Mouse (Mus musculus) midbrain, embryonic 14.5 days (tissue): Measurements from ENCODE around the gene Olfr1223. TPM values are rescaled to one million over a fixed set of nuclear protein-coding genes. Genes with fewer than 3 reads are reported as not detected.

ENCODE experiments used
- ATAC-seq: fragments of 200-750 bp; cut with Nextera tagmentation; 2 replicates; pipeline ENCODE4 v1.8.0; 2017; ENCODE audit warnings: moderate number of reproducible peaks, moderate library complexity; ENCODE audit not compliant: low FRiP score, low TSS enrichment
- DNase-seq: peaks from one replicate; pipeline ENCODE4 v3.0.0-alpha.2; 2015
- H3K27ac ChIP-seq: fragments of 300-500 bp; sonication (generic); replicated peaks from 2 replicates; pipeline ENCODE4 v1.5.1; 2014; ENCODE audit warnings: mild to moderate bottlenecking, low read depth, low read length, moderate library complexity
- H3K27me3 ChIP-seq: fragments of 300-500 bp; sonication (generic); 2 replicates; pipeline ENCODE4 v1.6.1; 2014; ENCODE audit warnings: low read length, control low read depth, mixed read lengths; ENCODE audit not compliant: control insufficient read depth, insufficient read depth
- H3K36me3 ChIP-seq: fragments of 300-500 bp; sonication (generic); 2 replicates; pipeline ENCODE4 v1.6.1; 2014; ENCODE audit warnings: low read length, control low read depth; ENCODE audit not compliant: control insufficient read depth, insufficient read depth
- H3K4me1 ChIP-seq: fragments of 300-500 bp; sonication (generic); 2 replicates; pipeline ENCODE4 v1.6.1; 2014; ENCODE audit warnings: mild to moderate bottlenecking, antibody characterized with exemption, low read length, control low read depth; ENCODE audit not compliant: control insufficient read depth, insufficient read depth
- H3K4me2 ChIP-seq: fragments of 300-500 bp; sonication (generic); 2 replicates; pipeline ENCODE4 v1.6.1; 2014; ENCODE audit warnings: mild to moderate bottlenecking, low read length, moderate library complexity
- H3K4me3 ChIP-seq: fragments of 300-500 bp; sonication (generic); replicated peaks from 2 replicates; pipeline ENCODE4 v1.5.1; 2014; ENCODE audit warnings: low read depth, low read length
- H3K9ac ChIP-seq: fragments of 300-500 bp; sonication (generic); replicated peaks from 2 replicates; pipeline ENCODE4 v1.6.1; 2014; ENCODE audit warnings: mild to moderate bottlenecking, low read length, moderate library complexity
- H3K9me3 ChIP-seq: fragments of 300-500 bp; sonication (generic); 2 replicates; pipeline ENCODE4 v1.6.1; 2016; ENCODE audit warnings: low read length, control low read depth, mixed read lengths; ENCODE audit not compliant: control insufficient read depth
- WGBS: fragments of 180-500 bp; shearing (Covaris S2); extraction: QIAGEN DNeasy Blood & Tissue Kit; methylation state at CpG from one replicate; pipeline ENCODE4 v1.1.7; 2014; 5-methylcytosine and 5-hydroxymethylcytosine counted together
- polyA plus RNA-seq: library from polyadenylated mRNA; unstranded; fragments of >200 nt; fragmentation: Nextera tagmentation; extraction: Ambion mirVana; gene quantifications from 2 replicates; pipeline ENCODE4 v1.2.1, GENCODE M21; 2014

Olfr1223 gene
- polyA plus RNA-seq, 1 experiment from 2014 or later = not detected

DNA sequence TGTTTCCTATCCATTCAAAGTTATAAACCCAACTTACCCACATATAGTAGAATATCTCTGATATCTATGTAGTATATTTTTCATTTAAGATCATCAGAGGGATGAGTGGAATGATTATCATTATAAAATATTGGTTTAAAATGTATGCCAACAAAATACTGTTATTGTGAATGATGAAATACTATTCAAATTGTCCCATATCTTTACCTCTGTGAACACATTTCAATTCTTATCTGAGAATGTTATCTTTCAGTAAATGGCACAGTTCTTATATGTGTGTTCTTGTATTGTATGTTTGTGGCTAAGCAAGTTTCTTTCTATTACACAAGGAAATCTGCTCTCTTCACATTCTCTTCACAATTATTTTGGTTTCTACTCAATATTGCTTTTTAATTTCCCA is 45.7 kb downstream of the Olfr1223 start:
- H3K4me2 ChIP-seq = no peak overlapping the region

DNA sequence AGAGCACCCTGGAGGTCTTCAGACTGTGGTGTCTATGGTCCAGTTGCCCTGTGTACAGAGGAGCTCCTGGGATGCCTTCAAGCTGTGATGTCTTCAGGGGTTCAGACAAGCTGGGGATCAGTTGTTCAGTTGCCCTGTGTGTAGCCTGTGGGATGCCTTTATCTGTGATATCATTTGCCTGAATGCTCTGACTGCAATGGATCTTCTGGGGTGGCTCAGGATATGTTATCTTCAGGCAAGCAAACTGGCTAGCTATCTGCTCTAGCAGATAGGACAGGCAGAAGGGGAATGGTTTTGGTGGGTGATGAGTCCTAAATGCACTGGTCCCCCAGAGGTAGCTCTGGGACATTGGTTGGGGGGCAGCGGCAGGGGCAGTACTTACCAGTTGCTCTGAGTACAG is 57.5 kb downstream of the Olfr1223 start:
- 92% methylated on average over 1 of the region's 1 CpGs for WGBS
- ATAC-seq (no peak), DNase-seq (no peak)
- Histone ChIP-seq H3K9me3 (no peaks in the 10 kb centered on the region), H3K4me3 (no peak overlapping the region), H3K9ac (no peak overlapping the region), H3K4me2 (no peak overlapping the region), H3K4me1 (no peaks in the 10 kb centered on the region), H3K27ac (no peak overlapping the region), H3K27me3 (no peaks in the 10 kb centered on the region), H3K36me3 (no peaks in the 10 kb centered on the region)

More for the DNA sequence above, 45.7 kb downstream of the Olfr1223 start:
- ATAC-seq (no peak), DNase-seq (no peak)
- H3K9me3 ChIP-seq = no peaks in the 10 kb centered on the region
- no peaks in the 10 kb centered on the region for H3K36me3 ChIP-seq
- no peak overlapping the region for H3K9ac ChIP-seq
- no peak overlapping the region for H3K27ac ChIP-seq
- H3K4me1 ChIP-seq = no peaks in the 10 kb centered on the region
- H3K27me3 ChIP-seq = no peaks in the 10 kb centered on the region
- no peak overlapping the region for H3K4me3 ChIP-seq

Other genes with a start within 250 kb of the Olfr1223 start
- not detected in 2 replicates for gene Olfr1208, start 249.2 kb downstream of the Olfr1223 start, polyA plus RNA-seq
- not detected in 2 replicates for gene Olfr1209, start 236.4 kb downstream of the Olfr1223 start, polyA plus RNA-seq
- not detected in 2 replicates for gene Olfr1211, start 213.4 kb downstream of the Olfr1223 start, polyA plus RNA-seq
- not detected in 2 replicates for gene Olfr1212, start 197.6 kb downstream of the Olfr1223 start, polyA plus RNA-seq
- not detected in 2 replicates for gene Gm13762, start 171.3 kb downstream of the Olfr1223 start, polyA plus RNA-seq
- gene Olfr1214, start 158.9 kb downstream of the Olfr1223 start, polyA plus RNA-seq = not detected in 2 replicates
- not detected in 2 replicates for gene Olfr1215, start 144.6 kb downstream of the Olfr1223 start, polyA plus RNA-seq
- not detected in 2 replicates for gene Olfr1216, start 133.2 kb downstream of the Olfr1223 start, polyA plus RNA-seq
- gene Olfr1217, start 119.5 kb downstream of the Olfr1223 start, polyA plus RNA-seq = not detected in 2 replicates
- not detected in 2 replicates for gene Olfr1218, start 90.4 kb downstream of the Olfr1223 start, polyA plus RNA-seq
- gene Olfr1219, start 68.0 kb downstream of the Olfr1223 start, polyA plus RNA-seq = not detected in 2 replicates
- not detected in 2 replicates for gene Olfr1220, start 44.7 kb downstream of the Olfr1223 start, polyA plus RNA-seq
- gene Olfr1221, start 34.3 kb downstream of the Olfr1223 start, polyA plus RNA-seq = not detected in 2 replicates
- gene Olfr1222, start 18.5 kb downstream of the Olfr1223 start, polyA plus RNA-seq = not detected in 2 replicates
- not detected in 2 replicates for gene Olfr1224-ps1, start 12.5 kb upstream of the Olfr1223 start, polyA plus RNA-seq
- not detected in 2 replicates for gene Olfr1225, start 23.1 kb upstream of the Olfr1223 start, polyA plus RNA-seq
- not detected in 2 replicates for gene Olfr1226, start 48.5 kb upstream of the Olfr1223 start, polyA plus RNA-seq
- not detected in 2 replicates for gene Olfr1228, start 102.5 kb upstream of the Olfr1223 start, polyA plus RNA-seq
- not detected in 2 replicates for gene Olfr1229, start 136.5 kb upstream of the Olfr1223 start, polyA plus RNA-seq
- gene Olfr1230, start 145.7 kb upstream of the Olfr1223 start, polyA plus RNA-seq = not detected in 2 replicates
- not detected in 2 replicates for gene Olfr1231, start 155.5 kb upstream of the Olfr1223 start, polyA plus RNA-seq
- not detected in 2 replicates for gene Olfr1232, start 178.1 kb upstream of the Olfr1223 start, polyA plus RNA-seq
- gene Olfr1233, start 190.8 kb upstream of the Olfr1223 start, polyA plus RNA-seq = not detected in 2 replicates
- gene Olfr1234, start 213.3 kb upstream of the Olfr1223 start, polyA plus RNA-seq = not detected in 2 replicates